Mouse (Mus musculus) cerebral cortex, adult 2 months (tissue): ENCODE measurements around the gene Nadk.

Experiments
- WGBS: fragments of 180-500 bp; shearing (Covaris S2); methylation state at CpG from one replicate; pipeline ENCODE4 v1.1.7; 2018; 5-methylcytosine and 5-hydroxymethylcytosine counted together

Gene Nadk

DNA sequence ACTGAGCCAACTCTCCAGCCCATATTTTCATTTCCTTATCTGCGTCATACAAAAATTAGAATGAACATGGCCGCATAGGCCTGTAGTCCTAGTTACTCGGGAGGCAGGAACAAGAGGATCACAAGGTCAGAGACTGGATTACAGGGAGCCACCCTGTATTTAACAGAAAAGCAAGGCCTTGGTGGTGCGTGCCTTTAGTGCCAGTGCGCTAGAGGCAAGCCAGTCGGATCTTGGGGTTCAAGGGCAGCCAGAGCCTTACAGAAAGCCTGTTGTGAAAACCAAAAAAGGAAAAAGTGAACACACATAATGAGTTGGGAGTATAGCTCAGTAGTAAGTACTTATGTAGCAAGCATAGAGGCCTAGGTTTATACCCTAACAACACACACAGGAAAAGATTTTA lies 7.6 kb downstream of the Nadk start:
- WGBS, result 90% methylated on average over 6 of the region's 6 CpGs

DNA sequence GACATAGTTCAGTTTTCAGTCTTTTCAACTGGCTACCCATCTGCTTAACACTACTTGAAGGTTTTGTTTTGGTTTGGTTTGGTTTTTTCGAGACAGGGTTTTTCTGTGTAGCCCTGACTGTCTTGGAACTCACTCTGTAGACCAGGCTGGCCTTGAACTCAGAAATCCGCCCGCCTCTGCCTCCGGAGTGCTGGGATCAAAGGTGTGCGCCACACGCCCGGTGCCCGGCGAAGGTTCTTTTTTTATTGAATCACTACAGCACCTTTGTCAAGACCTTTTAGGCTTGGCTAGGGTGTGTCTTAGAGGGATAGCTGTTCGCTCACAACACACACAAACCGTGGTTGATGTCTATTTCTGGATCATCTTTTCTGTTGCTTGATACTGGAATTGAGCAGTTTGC lies 8.1 kb downstream of the Nadk start:
- WGBS, result 91% methylated on average over 11 of the region's 11 CpGs

DNA sequence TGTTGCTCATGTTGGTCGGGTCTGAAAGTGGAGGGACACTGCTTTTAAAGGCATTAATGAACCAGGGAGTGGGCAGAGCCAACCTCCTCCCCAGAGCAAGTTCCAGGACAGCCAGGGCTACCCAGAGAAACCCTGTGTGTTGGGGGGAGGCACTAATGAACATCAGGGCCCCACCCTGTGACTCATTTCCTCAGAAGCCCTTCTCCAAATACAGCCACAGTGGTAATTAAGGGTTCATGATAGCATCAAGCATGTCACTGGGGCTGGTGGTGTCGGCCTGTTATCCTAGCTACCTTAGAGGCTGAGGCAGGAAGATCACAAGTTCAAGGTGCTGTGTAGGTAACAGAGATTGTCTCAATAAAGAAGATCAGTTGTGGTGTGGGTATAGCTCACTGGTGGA lies 9.3 kb downstream of the Nadk start:
- WGBS, result 67% methylated on average over 2 of the region's 2 CpGs

DNA sequence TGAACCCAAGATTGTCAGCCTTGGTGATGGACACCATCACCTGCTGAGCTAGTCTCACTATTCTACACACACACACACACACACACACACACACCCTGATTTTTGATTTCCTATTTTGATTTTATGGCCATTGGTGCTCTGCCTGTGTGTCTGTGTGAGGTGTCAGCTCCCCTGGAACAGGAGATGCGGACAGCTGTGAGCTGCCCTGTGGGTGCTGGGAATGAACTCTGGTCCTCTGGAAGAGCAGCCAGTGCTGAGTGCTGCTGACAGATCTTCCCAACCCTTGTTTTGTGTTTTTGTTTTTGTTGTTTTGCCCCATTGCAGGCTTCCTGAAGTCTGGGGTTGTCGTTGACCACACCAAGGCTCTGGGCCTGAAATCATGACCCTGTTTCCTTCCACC lies 11.0 kb downstream of the Nadk start:
- 81% methylated on average over 2 of the region's 2 CpGs for WGBS

DNA sequence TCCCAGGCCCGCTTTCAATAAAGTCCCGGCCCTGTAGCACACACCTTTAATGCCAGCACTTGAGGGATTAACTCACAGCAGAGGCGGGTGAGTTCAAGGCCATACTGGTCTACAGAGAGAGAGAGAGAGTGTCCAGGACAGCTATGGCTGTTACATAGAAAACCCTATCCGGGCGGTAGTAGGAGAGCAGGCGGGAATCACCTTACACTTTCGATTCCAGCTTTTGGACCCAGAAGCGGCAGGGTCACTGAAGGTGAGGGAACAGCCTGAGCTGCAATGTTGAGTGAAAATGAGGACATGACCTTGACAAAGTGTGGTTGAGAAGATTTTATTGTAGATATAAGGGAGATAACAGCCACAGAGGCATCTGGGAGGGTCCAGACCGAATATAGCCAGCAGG lies 11.7 kb downstream of the Nadk start:
- WGBS, result 96% methylated on average over 9 of the region's 9 CpGs

DNA sequence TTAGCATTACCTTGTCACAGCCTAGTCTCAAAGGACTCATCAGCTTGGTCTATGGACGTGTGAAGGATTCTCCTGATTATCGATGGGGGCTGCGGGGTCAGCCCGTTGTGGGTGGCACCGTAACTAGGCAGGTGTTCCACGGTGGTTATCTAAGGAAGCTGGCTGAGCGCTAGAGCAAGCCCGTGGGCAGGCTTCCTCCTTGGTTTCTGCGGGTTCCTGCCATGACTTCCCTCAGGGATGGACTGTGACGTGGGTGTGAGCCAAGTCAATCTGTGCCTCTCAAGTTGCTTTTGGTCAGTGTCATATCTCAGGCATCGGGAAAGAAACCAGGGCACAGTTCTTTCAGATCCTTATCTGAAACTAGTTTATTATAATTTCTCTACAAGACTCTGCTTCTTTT lies 12.8 kb downstream of the Nadk start:
- WGBS, result 63% methylated on average over 11 of the region's 11 CpGs

DNA sequence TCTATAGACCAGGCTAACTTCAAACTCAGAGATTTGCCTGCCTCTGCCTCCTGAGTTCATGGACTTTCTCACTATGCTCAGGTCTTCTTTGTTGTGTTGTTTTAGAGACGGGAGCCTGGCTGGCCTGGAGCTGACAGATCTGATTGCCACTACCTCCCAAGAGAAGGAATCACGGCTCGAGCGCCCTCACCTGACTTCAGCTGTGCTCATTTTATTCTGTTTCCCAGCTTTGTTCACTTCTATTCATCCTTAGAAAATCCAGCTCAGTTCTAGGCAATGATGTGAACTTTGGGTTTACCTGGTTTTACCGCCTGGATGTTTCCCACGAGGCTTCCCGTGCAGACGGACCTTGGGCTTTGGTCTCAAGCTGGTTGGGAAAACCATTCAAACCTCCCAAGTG lies 13.3 kb downstream of the Nadk start:
- 87% methylated on average over 8 of the region's 8 CpGs for WGBS

DNA sequence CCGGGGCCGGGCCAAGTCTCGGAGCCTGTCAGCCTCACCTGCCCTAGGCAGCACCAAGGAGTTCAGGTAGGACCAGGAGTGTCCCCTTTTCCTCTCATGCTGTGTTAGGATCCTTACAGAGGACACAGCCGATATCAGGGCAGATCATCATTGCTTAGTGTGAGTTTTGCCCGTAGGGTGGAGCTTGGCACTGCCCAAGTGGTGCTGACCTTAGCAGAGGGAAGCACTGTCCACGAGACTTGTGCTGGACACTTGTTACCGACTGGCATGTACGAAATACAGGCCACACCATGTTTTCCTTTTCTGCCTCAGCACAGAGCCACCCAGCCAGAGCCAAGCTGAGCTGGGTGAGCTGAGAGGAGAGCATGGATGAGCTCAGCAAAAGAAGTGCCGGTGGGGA lies 15.0 kb downstream of the Nadk start:
- WGBS, result 81% methylated on average over 9 of the region's 9 CpGs

DNA sequence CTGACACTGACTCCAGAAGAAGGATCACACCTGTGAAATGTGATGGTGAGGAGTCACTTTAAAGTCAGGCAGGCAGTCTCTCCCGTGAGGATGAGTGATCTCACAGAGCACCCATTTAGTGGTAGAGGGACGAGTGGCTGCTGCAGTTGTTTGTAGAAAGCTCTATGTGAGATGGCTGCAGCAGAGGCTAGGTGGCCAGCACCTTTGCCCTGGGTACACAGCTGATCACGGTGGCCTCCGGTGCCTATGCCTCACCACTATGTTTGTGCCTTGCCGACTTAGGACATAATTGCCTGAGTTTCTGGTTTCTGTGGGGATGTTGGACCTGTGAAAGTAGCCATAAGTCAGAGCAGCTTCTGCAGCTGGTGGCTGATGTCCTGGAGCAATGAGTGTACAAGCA lies 15.6 kb downstream of the Nadk start:
- WGBS, result 86% methylated on average over 5 of the region's 5 CpGs

DNA sequence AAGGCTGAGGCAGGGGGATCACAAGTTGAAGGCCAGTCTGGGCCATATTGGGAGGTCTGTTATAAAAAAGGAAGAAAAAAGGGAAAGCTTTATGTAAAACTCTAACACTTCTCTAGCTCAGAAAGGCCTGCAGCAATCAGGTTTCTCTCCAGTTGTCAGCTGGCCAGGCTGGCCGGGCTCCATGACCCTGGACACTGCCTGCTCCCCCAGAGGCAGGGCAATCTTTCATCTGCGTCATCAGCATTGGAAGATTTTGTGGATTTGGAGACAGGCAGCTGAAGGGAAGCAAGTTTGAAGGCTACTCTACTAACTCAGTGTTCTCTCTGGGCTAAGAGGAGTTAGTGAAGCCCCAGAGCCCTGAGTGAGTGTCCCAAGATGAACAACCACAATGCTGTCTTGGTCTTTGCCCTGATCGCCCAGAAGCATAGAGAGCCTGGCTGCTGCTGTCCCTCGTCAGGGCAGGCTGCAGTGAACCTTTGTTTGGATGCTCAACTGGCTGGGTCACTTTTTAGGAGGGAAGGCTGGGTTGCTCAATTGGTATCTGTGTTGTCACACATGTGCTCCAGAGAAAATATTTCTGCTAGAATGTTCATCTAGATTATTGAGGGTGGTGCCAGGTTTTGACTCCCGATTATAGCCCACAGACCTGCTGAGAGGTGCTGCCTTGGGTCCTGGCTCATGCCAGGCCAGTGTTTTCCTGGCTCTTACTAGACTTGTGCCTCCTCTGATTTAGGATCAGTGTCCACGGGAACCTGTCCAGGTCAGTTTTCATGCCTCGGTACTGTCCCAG lies 16.4 kb downstream of the Nadk start:
- WGBS, result 75% methylated on average over 7 of the region's 7 CpGs

DNA sequence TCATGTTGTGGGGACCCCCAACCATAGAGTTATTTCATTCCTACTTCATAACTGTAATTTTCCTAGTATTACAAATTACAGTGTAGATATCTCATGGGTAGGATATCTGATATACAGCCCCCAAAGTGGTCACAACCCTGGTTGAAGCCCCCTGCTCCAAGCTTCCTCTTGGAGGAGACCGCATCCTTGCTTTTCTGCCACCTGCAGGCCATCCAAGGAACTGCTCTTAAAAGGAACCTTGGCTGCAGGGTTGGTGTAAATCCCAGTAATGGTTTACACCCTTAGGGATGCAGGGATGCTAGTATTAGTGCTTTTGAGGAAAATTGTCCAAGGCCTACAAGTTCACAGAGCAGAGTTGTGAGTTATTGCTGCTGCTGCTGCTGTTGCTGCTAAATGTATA lies 18.2 kb downstream of the Nadk start:
- WGBS, result 18% methylated on average over 1 of the region's 1 CpGs

DNA sequence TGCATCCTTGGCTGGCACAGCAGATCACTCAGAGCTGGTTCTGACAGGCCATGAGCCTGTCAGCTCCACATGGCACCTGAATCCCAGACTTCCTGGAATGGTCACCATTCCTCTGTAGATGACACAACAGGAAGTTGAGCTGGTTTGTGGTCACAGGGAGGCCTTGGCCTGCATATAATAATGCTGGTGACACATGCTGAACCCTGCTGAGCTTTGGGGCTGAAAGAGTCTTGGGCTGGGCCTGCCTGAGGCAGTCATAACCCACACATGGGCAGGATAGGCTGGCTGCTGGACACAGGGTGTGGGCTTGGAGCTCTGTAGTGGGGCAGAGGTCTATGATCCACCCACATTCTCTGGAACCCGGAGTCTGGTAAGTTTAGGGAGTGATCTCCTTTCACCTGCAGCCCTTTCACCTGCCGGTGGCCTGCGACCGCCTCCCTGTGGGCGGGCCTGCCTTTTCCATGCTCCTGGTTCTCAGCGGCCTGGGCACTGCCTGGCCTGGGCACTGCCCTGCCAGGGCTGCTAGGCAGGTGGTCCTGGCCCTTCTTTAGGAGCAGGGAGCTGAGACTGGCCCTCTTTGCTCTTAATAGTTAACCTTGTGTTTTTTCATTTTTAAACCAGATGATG lies 20.2 kb downstream of the Nadk start:
- WGBS, result 92% methylated on average over 6 of the region's 6 CpGs

DNA sequence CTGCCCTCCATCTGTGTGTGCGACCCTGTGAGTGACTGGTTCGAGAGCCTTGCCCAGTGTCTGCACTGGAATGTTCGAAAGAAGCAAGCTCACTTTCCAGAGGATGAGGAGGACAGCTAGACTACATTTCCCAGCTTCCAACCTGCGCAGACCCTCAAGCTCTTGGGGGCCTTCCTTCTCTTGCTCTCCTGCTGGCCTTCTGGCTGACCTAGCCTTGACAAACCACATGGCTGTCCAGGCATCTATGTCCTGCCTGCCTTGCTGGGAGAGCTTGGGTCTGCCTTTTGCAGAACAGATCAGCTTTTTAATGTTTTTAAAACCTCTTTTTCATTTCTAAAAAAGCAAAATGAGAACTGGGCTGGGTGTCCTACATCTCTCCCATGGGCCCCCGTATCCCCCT lies 27.2 kb downstream of the Nadk start:
- 83% methylated on average over 5 of the region's 5 CpGs for WGBS

DNA sequence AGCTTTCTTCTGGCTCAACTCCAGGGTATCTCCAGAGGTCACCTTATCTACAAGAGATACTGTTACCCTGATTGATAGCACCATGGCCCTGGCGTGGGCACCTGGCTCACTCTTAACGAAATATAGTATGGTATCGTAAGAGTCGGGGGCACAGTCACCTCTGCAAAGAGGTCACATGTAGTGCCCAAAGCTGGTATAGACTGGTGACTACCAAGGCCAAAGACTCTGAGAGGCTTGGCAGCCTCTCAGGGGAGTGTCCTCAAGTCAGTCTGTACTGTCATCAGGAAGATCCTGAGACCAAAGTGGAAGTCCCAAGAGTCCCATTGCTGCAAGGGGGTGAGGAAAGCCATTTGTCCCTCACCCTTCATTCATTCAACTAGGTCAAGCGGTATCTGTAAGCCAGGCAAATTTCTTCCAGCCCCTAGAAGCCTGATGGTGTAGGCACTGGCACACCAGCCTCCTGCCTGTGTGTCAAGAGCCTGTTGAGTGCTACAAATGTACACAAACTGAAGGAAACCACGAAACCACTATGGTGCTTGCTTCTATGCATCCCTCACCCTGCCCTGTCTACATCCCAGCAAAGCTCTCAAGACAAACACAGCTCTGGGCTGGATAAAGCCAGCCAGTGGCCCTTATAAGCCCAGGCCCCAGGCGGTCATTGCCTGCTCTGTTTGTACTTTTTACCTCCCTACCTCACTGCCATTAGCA lies 29.0 kb downstream of the Nadk start:
- WGBS, result 87% methylated on average over 7 of the region's 7 CpGs

DNA sequence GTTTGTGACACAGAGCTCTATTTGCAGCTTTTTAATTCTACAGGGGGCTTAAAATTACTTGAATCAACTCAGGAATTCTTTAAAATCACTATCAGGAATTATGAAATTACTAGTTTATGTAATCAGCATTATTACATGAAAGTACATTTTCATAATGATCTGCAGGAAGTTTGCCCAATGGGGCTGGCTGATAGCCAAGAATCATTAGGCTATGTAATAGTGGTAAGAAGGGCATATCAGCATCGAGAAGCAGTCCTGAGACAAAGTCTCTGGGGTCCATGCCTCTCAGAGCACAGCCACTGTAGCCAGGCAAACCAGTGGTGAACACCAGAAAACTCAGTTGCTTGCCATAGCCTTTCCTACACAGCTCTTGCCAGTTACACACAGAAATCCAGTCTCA lies 31.6 kb downstream of the Nadk start:
- 57% methylated on average over 1 of the region's 1 CpGs for WGBS

DNA sequence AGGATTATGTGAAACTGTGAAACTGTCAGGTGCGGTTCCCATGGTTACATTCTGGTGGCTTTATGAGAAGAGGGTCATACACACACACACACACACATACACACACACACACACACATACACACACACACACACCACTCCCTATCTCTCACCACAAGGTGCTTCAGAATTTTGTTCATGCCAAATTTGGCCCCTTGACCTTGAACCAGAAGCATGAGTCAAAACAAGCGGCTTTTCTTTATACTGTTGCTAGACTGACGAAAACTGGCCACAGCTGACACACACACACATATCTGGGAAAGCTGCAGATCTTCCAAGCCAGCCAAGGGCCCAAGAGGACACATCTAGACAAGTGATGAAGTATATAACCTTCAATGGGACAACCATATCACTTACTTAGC lies 33.6 kb downstream of the Nadk start:
- 90% methylated on average over 3 of the region's 3 CpGs for WGBS

DNA sequence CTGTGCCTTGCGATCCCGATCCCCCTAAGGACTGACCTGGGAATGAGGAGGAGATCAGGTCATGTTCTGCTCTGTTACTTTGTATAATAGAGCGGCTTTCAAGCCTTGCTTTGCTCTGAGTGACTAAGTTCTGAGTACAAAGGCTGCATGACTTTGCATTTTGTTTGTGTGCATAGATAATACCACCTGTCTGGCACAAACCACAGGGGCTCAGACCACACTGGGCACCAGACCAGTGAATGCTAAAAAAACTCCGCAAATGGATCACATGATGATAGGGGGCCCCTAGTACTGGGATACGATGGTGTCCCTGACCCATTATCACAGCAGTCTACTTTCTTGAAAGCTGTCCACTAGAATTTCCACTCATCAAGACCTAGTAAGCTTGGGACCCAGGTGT lies 34.4 kb downstream of the Nadk start:
- 82% methylated on average over 5 of the region's 5 CpGs for WGBS

DNA sequence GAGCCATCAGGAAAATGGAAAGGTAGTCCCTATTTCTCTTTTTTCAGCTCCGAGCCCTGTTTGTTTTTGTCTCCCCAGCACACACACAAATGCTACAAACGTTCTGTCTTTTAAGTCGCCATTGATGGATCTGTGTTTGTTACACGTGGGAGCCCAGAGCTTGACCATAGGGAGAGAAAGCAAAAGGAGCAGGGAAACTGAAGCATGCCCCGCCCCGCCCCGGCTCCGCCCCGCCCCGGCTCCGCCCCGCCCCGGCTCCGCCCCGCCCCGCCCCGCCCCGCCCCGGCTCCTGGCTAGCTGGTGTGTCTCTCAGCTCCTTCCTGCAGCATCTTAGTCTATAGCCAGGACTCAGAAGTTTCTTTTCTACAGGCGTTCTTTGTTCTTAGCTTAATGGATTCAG lies 36.4 kb downstream of the Nadk start:
- 25% methylated on average over 18 of the region's 20 CpGs for WGBS

DNA sequence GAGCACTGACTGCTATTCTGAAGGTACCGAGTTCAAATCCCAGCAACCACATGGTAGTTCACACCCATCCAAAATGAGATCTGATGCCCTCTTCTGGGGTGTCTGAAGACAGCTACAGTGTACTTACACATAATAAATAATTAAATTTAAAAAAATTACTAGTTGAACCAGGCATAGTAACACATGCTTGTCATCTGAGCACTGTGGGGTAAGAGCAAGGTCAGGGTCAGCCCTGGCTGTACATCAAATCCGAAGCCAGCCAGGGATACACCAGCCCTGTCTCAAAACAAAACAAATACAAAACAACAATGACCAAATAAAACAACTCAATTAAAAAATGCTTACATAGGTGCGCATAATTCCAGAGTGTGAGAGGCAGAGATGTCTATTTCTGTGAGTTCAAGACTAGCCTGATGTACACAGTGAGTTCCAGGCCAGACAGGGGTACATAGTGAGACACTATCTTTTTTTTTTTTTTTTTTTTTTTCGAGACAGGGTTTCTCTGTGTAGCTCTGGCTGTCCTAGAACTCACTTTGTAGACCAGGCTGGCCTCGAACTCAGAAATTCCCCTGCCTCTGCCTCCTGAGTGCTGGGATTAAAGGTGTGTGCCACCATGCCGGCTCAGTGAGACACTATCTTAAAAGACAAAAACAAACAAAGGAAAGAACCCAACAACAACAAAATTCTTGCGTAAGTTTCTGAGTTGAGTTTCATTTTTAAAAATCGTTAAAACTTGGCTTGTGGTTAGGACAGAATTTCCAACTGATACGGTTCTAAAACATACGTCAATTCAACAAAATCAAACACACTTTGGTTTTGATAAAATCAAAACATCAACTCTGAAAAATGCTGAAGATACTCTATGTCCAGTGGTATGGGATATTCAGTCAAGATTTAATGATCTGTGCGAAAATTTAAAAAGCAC lies 38.0 kb downstream of the Nadk start:
- WGBS, result 54% methylated on average over 11 of the region's 11 CpGs

DNA sequence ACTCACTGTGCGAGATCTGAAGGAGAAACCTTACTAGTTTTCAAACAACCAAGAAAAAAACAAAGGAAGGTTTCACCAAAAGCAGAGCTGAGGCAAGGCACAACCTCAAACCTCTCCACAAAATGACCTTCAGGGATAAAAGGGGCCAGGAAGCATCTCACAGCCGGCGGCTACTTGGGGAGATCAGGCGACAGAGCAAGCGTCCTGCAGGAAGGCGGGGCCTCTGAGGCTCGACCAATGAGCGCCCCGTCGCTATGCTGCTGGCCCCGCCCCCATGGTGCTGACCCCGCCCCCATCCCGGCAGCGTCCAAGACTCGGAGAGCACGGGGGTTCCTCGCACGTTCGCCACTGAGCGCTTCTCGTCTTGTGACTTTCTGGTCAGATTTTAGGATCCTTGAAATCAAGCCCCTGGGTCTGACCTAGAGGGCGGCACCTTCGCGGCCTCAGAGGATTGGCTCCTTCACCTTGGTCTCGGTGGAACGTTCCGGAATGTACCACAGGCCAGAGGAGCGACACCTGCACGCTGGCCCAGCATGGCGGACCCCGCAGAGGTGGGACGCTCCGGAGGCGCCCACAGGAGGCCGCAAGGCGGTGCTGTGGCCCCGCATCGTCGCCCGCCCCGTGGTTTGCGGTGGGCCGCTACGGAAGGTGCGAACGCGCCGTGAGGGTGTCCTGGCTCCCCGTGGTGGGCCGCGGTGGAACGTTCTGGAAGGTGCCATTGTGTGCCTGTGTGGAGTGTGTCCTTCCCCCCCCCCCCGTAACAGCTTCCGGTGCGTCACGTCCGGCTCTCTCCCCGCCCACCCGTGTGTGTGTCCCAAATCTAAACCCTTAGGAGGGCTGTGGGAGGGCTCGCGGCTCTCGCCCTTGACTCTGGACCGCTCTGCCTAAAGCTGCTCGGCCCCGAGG lies 39.2 kb downstream of the Nadk start, which contains the start of gene Slc35e2:
Gene Slc35e2 (plus strand): TSS at position 326 of the 906 bp plus-strand sequence.
- WGBS, result under 1% methylated on average over 56 of the region's 65 CpGs

DNA sequence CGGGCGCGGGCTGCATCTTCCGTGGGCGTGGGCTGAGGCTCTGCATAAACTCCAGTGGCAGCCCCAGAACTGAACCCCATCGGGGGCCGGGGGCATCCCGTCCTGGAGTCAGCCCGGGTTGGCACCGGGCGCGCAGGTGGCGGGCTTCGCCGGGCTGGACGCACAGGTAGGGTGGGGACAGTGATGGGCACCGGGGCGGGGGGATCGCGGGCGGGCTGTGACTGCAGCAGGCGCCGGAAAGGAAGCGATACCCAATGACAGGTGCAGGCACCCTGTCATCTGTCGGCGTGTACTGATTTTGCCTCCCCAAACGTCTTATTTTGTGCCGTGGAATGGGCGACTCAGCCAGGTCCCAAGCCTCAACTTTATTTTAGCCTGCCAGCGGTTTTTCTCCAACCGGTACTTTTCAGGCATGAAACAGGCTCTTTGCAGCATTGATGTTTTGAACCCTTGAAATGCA lies 39.8 kb downstream of the Nadk start:
- WGBS, result under 1% methylated on average over 31 of the region's 31 CpGs
